Mouse (Mus musculus) cerebellum, postnatal 4 days (tissue): ENCODE results near the gene Nt5dc1.
"Not testable (repeated sequence)": the region's sequence is repeated elsewhere in the genome, so short reads cannot be mapped to it uniquely, and the experiment has no call there.

ENCODE experiments used
- DNase-seq, 2 experiments: peaks; one replicate each; pipeline ENCODE4 v3.0.0; 2022; ENCODE audit warnings: low spot score in 2 of 2, mixed read lengths in 1 of 2

Nt5dc1 gene

GRCm38 (mm10) chr10:34312536-34312935 lies 105.8 kb downstream of the Nt5dc1 start:
- no peak for DNase-seq

- DNase-seq: no peak
These were observed 108.3 kb downstream of the Nt5dc1 start for GRCm38 (mm10) chr10:34309915-34310685.

GRCm38 (mm10) chr10:34307070-34307469 lies 111.3 kb downstream of the Nt5dc1 start:
- no peak for DNase-seq

GRCm38 (mm10) chr10:34300368-34300767 lies 118.0 kb downstream of the Nt5dc1 start:
- no peak for DNase-seq

- DNase-seq: no peak
These were observed 120.2 kb downstream of the Nt5dc1 start for GRCm38 (mm10) chr10:34297980-34298753.

- DNase-seq: peak; percentile 77 to 88
These were observed 120.9 kb downstream of the Nt5dc1 start, which contains the start of gene Tspyl4 for GRCm38 (mm10) chr10:34297299-34297979. Gene Tspyl4 (plus strand): TSS chr10:34297442.

- no peak for DNase-seq
These were observed 121.4 kb downstream of the Nt5dc1 start for GRCm38 (mm10) chr10:34296911-34297298.

- peak; percentile 38 to 45 for DNase-seq
These were observed 135.7 kb downstream of the Nt5dc1 start for GRCm38 (mm10) chr10:34282420-34283238.

GRCm38 (mm10) chr10:34281962-34282388 lies 136.4 kb downstream of the Nt5dc1 start, which contains the start of gene Tspyl1:
Gene Tspyl1 (plus strand): TSS chr10:34282190.
- peak; percentile 94 to 97 for DNase-seq

GRCm38 (mm10) chr10:34281211-34281961 lies 137.0 kb downstream of the Nt5dc1 start:
- no peak for DNase-seq

- peak in 1 of 2 experiments; percentile 19 for DNase-seq
These were observed 137.7 kb downstream of the Nt5dc1 start for GRCm38 (mm10) chr10:34280591-34281175.

- no peak for DNase-seq
These were observed 146.7 kb downstream of the Nt5dc1 start for GRCm38 (mm10) chr10:34271681-34272080.

GRCm38 (mm10) chr10:34267312-34268070 lies 150.9 kb downstream of the Nt5dc1 start:
- no peak for DNase-seq

- DNase-seq: no peak
These were observed 153.2 kb downstream of the Nt5dc1 start for GRCm38 (mm10) chr10:34265106-34265505.

GRCm38 (mm10) chr10:34252833-34253232 lies 165.5 kb downstream of the Nt5dc1 start:
- not testable (repeated sequence) for DNase-seq

GRCm38 (mm10) chr10:34249594-34249993 lies 168.8 kb downstream of the Nt5dc1 start:
- no peak for DNase-seq

- no peak for DNase-seq
These were observed 170.6 kb downstream of the Nt5dc1 start for GRCm38 (mm10) chr10:34247757-34248156.

GRCm38 (mm10) chr10:34246106-34246505 lies 172.2 kb downstream of the Nt5dc1 start:
- DNase-seq: no peak

- no peak for DNase-seq
These were observed 173.6 kb downstream of the Nt5dc1 start for GRCm38 (mm10) chr10:34244745-34245144.
